Mouse (Mus musculus) inflammation-experienced regulatory T-cells, adult 6 months (primary cell): ENCODE measurements around the gene Nr4a2. TPM values are rescaled to one million over a fixed set of nuclear protein-coding genes. Genes with fewer than 3 reads are reported as not detected.

Source experiments
- ATAC-seq: one replicate; pipeline ENCODE4 v1.8.0; 2017
- polyA plus RNA-seq, 3 experiments: library from polyadenylated mRNA; unstranded; fragments of 100-300 nt; shearing (Covaris generic); gene quantifications; one replicate each; pipeline ENCODE4 v1.2.1; 2017

Gene Nr4a2
- polyA plus RNA-seq, 3 experiments from 2014 or later = 2.2 to 14.5 (median 3.7) TPM

- no peak for ATAC-seq
Observed at GRCm38 (mm10) chr2:57111791-57112538, 11.8 kb downstream of the Nr4a2 start.

GRCm38 (mm10) chr2:57111011-57111790, 12.6 kb downstream of the Nr4a2 start:
- no peak for ATAC-seq

GRCm38 (mm10) chr2:57110401-57110800, 13.4 kb downstream of the Nr4a2 start:
- no peak for ATAC-seq

DNA sequence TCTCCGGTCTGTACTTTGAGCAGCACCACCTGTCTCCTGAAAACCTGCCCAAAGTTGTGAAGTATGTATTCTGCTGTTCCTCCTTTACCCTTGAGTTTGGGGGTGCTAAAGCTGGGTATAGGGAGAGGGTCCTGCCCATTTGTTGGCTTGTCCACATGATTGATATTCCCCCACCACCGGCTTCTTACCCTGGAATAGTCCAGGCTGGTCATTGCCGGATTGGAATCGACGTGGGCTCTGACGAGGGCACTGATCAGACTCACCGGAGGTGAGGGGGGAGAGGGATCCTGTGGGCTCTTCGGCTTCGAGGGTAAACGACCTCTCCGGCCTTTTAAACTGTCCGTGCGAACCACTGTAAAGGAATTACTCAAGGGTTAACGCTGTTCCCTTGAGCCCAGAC, 13.9 kb downstream of the Nr4a2 start:
- no peak for ATAC-seq

DNA sequence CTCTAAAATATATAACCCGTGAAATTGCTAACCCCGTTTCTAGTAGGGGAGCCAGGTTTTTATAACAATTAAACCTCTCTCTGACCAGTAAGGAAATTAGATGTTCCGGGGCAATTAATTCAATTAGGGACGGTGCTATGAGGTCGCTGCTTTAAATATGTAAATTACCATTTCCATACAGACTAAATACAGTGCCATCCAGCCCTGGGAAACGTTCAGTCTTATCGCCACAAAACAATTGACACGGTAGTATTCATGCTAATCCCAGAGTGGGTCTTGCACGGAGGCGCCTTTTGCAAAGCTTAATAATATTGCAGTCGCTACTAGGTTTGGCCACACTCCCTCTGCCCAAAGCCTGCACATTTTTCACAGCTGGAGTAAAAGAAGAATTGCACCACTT, 14.5 kb downstream of the Nr4a2 start:
- ATAC-seq = no peak

GRCm38 (mm10) chr2:57108349-57108930, 15.4 kb downstream of the Nr4a2 start:
- ATAC-seq = no peak

- ATAC-seq = no peak
Observed at GRCm38 (mm10) chr2:57105401-57105800, 18.4 kb downstream of the Nr4a2 start.

- no peak for ATAC-seq
Observed at GRCm38 (mm10) chr2:57104731-57105130, 19.1 kb downstream of the Nr4a2 start.

GRCm38 (mm10) chr2:57103845-57104660, 19.8 kb downstream of the Nr4a2 start:
- no peak for ATAC-seq

GRCm38 (mm10) chr2:57102856-57103844, 20.7 kb downstream of the Nr4a2 start:
- no peak for ATAC-seq

DNA sequence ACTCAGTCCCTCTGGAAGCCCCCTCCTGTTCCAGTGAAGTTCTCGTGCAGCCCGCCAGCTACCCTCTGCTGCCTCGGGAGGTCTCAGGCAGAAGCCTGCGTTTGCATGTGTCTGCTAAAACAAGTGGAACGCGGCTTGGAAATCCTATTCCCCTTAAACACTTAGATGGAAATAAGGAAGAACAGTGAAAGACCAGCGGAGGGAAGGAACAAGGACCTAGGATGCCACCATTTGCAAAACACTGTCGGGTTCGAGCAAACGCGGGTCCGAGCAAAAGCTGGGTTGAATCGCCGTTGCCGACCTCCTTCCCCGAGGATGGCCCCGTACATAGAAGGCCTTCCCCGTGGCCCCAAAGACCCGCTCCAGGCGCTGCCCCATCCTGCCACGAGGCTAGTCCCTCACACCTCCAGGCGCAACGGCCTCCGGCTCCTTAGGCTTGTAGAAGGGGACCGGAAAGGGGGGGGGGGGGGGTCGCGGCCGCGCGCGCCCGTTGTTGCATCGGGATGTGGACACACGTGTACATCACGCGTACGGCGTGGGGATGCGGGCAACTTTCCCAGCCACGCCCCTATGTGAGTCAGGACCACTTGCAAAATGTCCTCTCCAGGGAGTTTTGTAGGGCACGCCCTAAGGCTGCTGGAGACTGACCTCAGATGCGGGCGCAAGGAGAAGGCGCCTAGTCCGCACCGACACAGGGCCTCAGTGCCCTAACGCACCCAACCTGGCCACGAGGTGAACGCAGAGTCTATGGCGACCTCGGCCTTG, 21.5 kb downstream of the Nr4a2 start:
- ATAC-seq = no peak

DNA sequence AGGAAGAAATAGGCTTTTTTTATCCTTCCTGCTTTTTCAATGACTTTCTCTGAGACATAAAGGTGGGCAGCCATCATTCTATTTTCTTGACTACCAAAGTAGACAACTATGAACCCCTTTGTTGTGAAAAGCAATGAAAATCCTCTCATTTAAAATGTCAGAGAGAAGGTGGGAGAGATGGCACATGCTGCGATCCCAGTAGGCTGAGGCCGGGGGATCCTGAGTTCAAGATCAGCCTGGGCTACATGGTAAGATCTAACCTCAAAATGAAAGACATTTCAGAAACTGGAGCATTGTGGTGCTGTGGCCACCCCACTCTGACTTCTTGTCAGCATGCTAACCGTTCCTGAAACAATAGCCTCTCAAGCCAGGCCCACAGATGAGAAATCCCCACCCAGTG, 23.6 kb downstream of the Nr4a2 start:
- ATAC-seq = no peak

DNA sequence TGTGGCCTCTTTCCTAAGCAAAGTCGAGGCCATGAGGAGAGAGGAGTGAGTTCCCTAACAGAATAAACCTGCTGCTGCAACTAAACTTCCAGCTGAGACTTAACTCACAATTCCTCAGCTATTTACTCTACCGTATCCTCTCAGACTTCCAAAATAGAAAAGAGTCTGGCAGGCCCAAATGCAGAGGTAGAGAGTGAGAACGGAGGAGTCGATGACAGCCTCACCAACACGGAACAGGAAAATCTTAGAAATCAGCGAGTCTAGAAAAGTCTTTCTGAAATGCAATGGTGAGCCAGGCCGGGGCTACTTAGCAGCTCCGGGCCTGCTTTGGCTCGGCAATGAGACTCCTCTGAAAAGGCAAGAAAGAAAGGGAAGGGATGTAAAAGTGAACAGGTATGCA, 51.4 kb downstream of the Nr4a2 start:
- no peak for ATAC-seq

GRCm38 (mm10) chr2:57063480-57063879, 60.3 kb downstream of the Nr4a2 start:
- ATAC-seq = no peak

Other genes starting within 250 kb of the Nr4a2 start
- gene Gpd2, start 113.6 kb upstream of the Nr4a2 start, polyA plus RNA-seq = 10 to 100 TPM; 13.9 to 21.8 (median 15.2) TPM